Mouse (Mus musculus): ENCODE data around the gene Fut8. TPM values are rescaled to one million over a fixed set of nuclear protein-coding genes. Genes with fewer than 3 reads are reported as not detected.
"Not testable (repeated sequence)": the region's sequence is repeated elsewhere in the genome, so short reads cannot be mapped to it uniquely, and the experiment has no call there.

The Fut8 gene
- polyA plus RNA-seq, 1 experiment from 2014 or later = 35.5 TPM

- Histone ChIP-seq H3K27ac (ENCODE audit: low read length) (no peak overlapping the region), H3K4me2 (replicated peaks; ENCODE audit: low read depth, low read length) (no peak overlapping the region), H3K4me1 (ENCODE audit: control insufficient read depth, insufficient read depth, low read length) (no peaks in the 10 kb centered on the region), H3K36me3 (ENCODE audit: control insufficient read depth, insufficient read depth, low read length) (no peaks in the 10 kb centered on the region), H3K4me3 (ENCODE audit: low read depth, low read length) (no peak overlapping the region), H3K27me3 (ENCODE audit: control insufficient read depth, insufficient read depth, low read length) (no peaks in the 10 kb centered on the region), H3K9me3 (ENCODE audit: control insufficient read depth, low read depth, low read length) (no peaks in the 10 kb centered on the region), H3K9ac (replicated peaks; ENCODE audit: low read depth, low read length) (no peak overlapping the region)
- ATAC-seq (ENCODE audit: insufficient number of reproducible peaks, insufficient read depth, low FRiP score, low read depth) = no peak
- WGBS = 77% methylated on average over 3 of the region's 3 CpGs
Observed at GRCm38 (mm10) chr12:77270694-77271093, 32.8 kb downstream of the Fut8 start.

GRCm38 (mm10) chr12:77288507-77288906 is 50.6 kb downstream of the Fut8 start:
- Histone ChIP-seq H3K4me1 (ENCODE audit: control insufficient read depth, insufficient read depth, low read length) (no peaks in the 10 kb centered on the region), H3K36me3 (ENCODE audit: control insufficient read depth, insufficient read depth, low read length) (no peaks in the 10 kb centered on the region), H3K4me2 (replicated peaks; ENCODE audit: low read depth, low read length) (no peak overlapping the region), H3K27ac (ENCODE audit: low read length) (no peak overlapping the region), H3K9me3 (ENCODE audit: control insufficient read depth, low read depth, low read length) (no peaks in the 10 kb centered on the region), H3K27me3 (ENCODE audit: control insufficient read depth, insufficient read depth, low read length) (no peaks in the 10 kb centered on the region), H3K4me3 (ENCODE audit: low read depth, low read length) (no peak overlapping the region), H3K9ac (replicated peaks; ENCODE audit: low read depth, low read length) (no peak overlapping the region)
- ATAC-seq (ENCODE audit: insufficient number of reproducible peaks, insufficient read depth, low FRiP score, low read depth) = no peak
- WGBS = 87% methylated on average over 2 of the region's 2 CpGs

GRCm38 (mm10) chr12:77291017-77291416 is 53.1 kb downstream of the Fut8 start:
- H3K27me3 ChIP-seq (ENCODE audit: control insufficient read depth, insufficient read depth, low read length) = no peaks in the 10 kb centered on the region
- ATAC-seq (ENCODE audit: insufficient number of reproducible peaks, insufficient read depth, low FRiP score, low read depth) = no peak
- no peaks in the 10 kb centered on the region for H3K4me1 ChIP-seq (ENCODE audit: control insufficient read depth, insufficient read depth, low read length)
- WGBS = 79% methylated on average over 4 of the region's 4 CpGs
- H3K4me3 ChIP-seq (ENCODE audit: low read depth, low read length) = no peak overlapping the region
- H3K4me2 ChIP-seq (replicated peaks; ENCODE audit: low read depth, low read length) = no peak overlapping the region
- no peaks in the 10 kb centered on the region for H3K9me3 ChIP-seq (ENCODE audit: control insufficient read depth, low read depth, low read length)
- H3K36me3 ChIP-seq (ENCODE audit: control insufficient read depth, insufficient read depth, low read length) = no peaks in the 10 kb centered on the region
- H3K9ac ChIP-seq (replicated peaks; ENCODE audit: low read depth, low read length) = no peak overlapping the region
- no peak overlapping the region for H3K27ac ChIP-seq (ENCODE audit: low read length)

GRCm38 (mm10) chr12:77291864-77292263 is 53.9 kb downstream of the Fut8 start:
- not testable (repeated sequence) for H3K36me3 ChIP-seq (ENCODE audit: control insufficient read depth, insufficient read depth, low read length); H3K9me3 ChIP-seq (ENCODE audit: control insufficient read depth, low read depth, low read length); ATAC-seq (ENCODE audit: insufficient number of reproducible peaks, insufficient read depth, low FRiP score, low read depth); H3K9ac ChIP-seq (replicated peaks; ENCODE audit: low read depth, low read length); H3K4me2 ChIP-seq (replicated peaks; ENCODE audit: low read depth, low read length); H3K27me3 ChIP-seq (ENCODE audit: control insufficient read depth, insufficient read depth, low read length); H3K27ac ChIP-seq (ENCODE audit: low read length); H3K4me3 ChIP-seq (ENCODE audit: low read depth, low read length); H3K4me1 ChIP-seq (ENCODE audit: control insufficient read depth, insufficient read depth, low read length)
- 84% methylated on average over 2 of the region's 2 CpGs for WGBS

- Histone ChIP-seq H3K36me3 (ENCODE audit: control insufficient read depth, insufficient read depth, low read length) (no peaks in the 10 kb centered on the region), H3K4me3 (ENCODE audit: low read depth, low read length) (no peak overlapping the region), H3K4me2 (replicated peaks; ENCODE audit: low read depth, low read length) (no peak overlapping the region), H3K27ac (ENCODE audit: low read length) (no peak overlapping the region), H3K9me3 (ENCODE audit: control insufficient read depth, low read depth, low read length) (no peaks in the 10 kb centered on the region), H3K4me1 (ENCODE audit: control insufficient read depth, insufficient read depth, low read length) (no peaks in the 10 kb centered on the region), H3K27me3 (ENCODE audit: control insufficient read depth, insufficient read depth, low read length) (no peaks in the 10 kb centered on the region), H3K9ac (replicated peaks; ENCODE audit: low read depth, low read length) (no peak overlapping the region)
- WGBS = 70% methylated on average over 4 of the region's 4 CpGs
- ATAC-seq (ENCODE audit: insufficient number of reproducible peaks, insufficient read depth, low FRiP score, low read depth) = no peak
Observed at GRCm38 (mm10) chr12:77292375-77293258, 54.7 kb downstream of the Fut8 start.

- no peak for ATAC-seq (ENCODE audit: insufficient number of reproducible peaks, insufficient read depth, low FRiP score, low read depth)
- H3K9ac ChIP-seq (replicated peaks; ENCODE audit: low read depth, low read length) = no peak overlapping the region
- H3K36me3 ChIP-seq (ENCODE audit: control insufficient read depth, insufficient read depth, low read length) = no peaks in the 10 kb centered on the region
- no peak overlapping the region for H3K4me3 ChIP-seq (ENCODE audit: low read depth, low read length)
- no peaks in the 10 kb centered on the region for H3K27me3 ChIP-seq (ENCODE audit: control insufficient read depth, insufficient read depth, low read length)
- H3K9me3 ChIP-seq (ENCODE audit: control insufficient read depth, low read depth, low read length) = no peaks in the 10 kb centered on the region
- 79% methylated on average over 1 of the region's 1 CpGs for WGBS
- H3K4me2 ChIP-seq (replicated peaks; ENCODE audit: low read depth, low read length) = no peak overlapping the region
- no peaks in the 10 kb centered on the region for H3K4me1 ChIP-seq (ENCODE audit: control insufficient read depth, insufficient read depth, low read length)
- H3K27ac ChIP-seq (ENCODE audit: low read length) = no peak overlapping the region
Observed at GRCm38 (mm10) chr12:77296119-77296518, 58.2 kb downstream of the Fut8 start.

- Histone ChIP-seq H3K4me3 (ENCODE audit: low read depth, low read length) (no peak overlapping the region), H3K27me3 (ENCODE audit: control insufficient read depth, insufficient read depth, low read length) (no peaks in the 10 kb centered on the region), H3K4me2 (replicated peaks; ENCODE audit: low read depth, low read length) (no peak overlapping the region), H3K4me1 (ENCODE audit: control insufficient read depth, insufficient read depth, low read length) (no peaks in the 10 kb centered on the region), H3K9me3 (ENCODE audit: control insufficient read depth, low read depth, low read length) (no peaks in the 10 kb centered on the region), H3K9ac (replicated peaks; ENCODE audit: low read depth, low read length) (no peak overlapping the region), H3K36me3 (ENCODE audit: control insufficient read depth, insufficient read depth, low read length) (no peaks in the 10 kb centered on the region), H3K27ac (ENCODE audit: low read length) (no peak overlapping the region)
- 77% methylated on average over 4 of the region's 4 CpGs for WGBS
- ATAC-seq (ENCODE audit: insufficient number of reproducible peaks, insufficient read depth, low FRiP score, low read depth) = no peak
Observed at GRCm38 (mm10) chr12:77297114-77297513, 59.2 kb downstream of the Fut8 start.

- 77% methylated on average over 2 of the region's 2 CpGs for WGBS
- no peaks in the 10 kb centered on the region for H3K27me3 ChIP-seq (ENCODE audit: control insufficient read depth, insufficient read depth, low read length)
Observed at GRCm38 (mm10) chr12:77297858-77298257, 59.9 kb downstream of the Fut8 start.

GRCm38 (mm10) chr12:77302011-77302410 is 64.1 kb downstream of the Fut8 start:
- Histone ChIP-seq H3K4me3 (ENCODE audit: low read depth, low read length) (no peak overlapping the region), H3K27me3 (ENCODE audit: control insufficient read depth, insufficient read depth, low read length) (no peaks in the 10 kb centered on the region), H3K9me3 (ENCODE audit: control insufficient read depth, low read depth, low read length) (no peaks in the 10 kb centered on the region), H3K27ac (ENCODE audit: low read length) (no peak overlapping the region), H3K4me2 (replicated peaks; ENCODE audit: low read depth, low read length) (no peak overlapping the region), H3K9ac (replicated peaks; ENCODE audit: low read depth, low read length) (no peak overlapping the region), H3K36me3 (ENCODE audit: control insufficient read depth, insufficient read depth, low read length) (no peaks in the 10 kb centered on the region), H3K4me1 (ENCODE audit: control insufficient read depth, insufficient read depth, low read length) (no peaks in the 10 kb centered on the region)
- WGBS = 92% methylated on average over 1 of the region's 1 CpGs
- ATAC-seq (ENCODE audit: insufficient number of reproducible peaks, insufficient read depth, low FRiP score, low read depth) = no peak

More at GRCm38 (mm10) chr12:77297858-77298257, 59.9 kb downstream of the Fut8 start:
- ATAC-seq (ENCODE audit: insufficient number of reproducible peaks, insufficient read depth, low FRiP score, low read depth) = no peak
- H3K4me2 ChIP-seq (replicated peaks; ENCODE audit: low read depth, low read length) = no peak overlapping the region
- H3K4me3 ChIP-seq (ENCODE audit: low read depth, low read length) = no peak overlapping the region
- H3K9ac ChIP-seq (replicated peaks; ENCODE audit: low read depth, low read length) = no peak overlapping the region
- H3K27ac ChIP-seq (ENCODE audit: low read length) = no peak overlapping the region
- no peaks in the 10 kb centered on the region for H3K36me3 ChIP-seq (ENCODE audit: control insufficient read depth, insufficient read depth, low read length)
- no peaks in the 10 kb centered on the region for H3K4me1 ChIP-seq (ENCODE audit: control insufficient read depth, insufficient read depth, low read length)
- no peaks in the 10 kb centered on the region for H3K9me3 ChIP-seq (ENCODE audit: control insufficient read depth, low read depth, low read length)
